Mouse (Mus musculus) frontal cortex, postnatal 36 days (tissue): ENCODE results near the gene Snapc2.

Source experiments
- DNase-seq, 2 experiments: peaks; one replicate each; pipeline ENCODE4 v3.0.0; 2022; ENCODE audit warnings: low spot score in 2 of 2

Snapc2 gene

DNA sequence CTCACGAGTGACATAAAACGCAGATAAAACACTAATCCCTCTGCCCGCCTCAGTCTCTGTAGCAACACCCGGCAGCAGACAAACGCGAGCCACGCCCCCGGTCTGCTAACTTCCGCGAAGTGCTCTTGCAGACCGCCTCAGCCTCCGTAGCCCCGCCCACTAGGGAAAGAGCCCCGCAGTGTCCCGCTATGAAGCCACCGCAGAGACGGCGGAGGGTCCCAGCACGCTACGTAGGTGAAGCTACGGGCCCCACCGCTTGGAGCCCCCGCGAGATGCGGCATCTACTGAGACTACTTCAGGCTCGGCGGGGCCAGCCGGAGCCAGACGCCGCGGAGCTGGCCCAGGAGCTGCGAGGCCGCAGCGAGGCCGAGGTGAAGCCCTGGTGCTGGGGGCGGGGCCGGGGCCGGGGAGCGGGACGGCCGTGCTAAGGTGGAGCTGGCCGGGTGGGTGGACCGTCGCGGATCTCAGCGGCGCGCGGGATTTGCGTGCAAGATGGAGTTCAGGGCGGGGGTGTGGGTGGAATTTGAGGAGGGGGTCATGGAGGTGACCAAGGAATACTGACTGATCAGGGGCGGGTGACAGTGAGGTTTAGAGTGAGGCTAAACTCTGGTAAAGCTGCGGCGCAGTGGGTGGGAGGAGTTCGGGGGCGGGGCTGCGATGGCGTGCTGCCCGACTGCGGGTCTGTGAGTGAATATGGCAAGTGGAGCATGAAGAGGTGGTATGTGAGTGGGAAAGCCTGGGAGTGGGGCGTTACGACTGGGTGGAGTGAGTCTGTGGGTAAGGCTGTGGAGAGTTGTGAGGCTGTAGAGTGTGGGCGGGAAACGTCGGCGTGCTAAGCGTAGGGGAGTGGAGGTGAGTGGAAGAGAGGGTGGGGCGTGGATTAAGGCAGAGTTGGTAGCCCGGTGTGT, at the start of gene Snapc2:
Snapc2 (plus strand) TSS at position 147 of the 908 bp plus-strand sequence.
- peak; percentile 95 to 96 for DNase-seq

DNA sequence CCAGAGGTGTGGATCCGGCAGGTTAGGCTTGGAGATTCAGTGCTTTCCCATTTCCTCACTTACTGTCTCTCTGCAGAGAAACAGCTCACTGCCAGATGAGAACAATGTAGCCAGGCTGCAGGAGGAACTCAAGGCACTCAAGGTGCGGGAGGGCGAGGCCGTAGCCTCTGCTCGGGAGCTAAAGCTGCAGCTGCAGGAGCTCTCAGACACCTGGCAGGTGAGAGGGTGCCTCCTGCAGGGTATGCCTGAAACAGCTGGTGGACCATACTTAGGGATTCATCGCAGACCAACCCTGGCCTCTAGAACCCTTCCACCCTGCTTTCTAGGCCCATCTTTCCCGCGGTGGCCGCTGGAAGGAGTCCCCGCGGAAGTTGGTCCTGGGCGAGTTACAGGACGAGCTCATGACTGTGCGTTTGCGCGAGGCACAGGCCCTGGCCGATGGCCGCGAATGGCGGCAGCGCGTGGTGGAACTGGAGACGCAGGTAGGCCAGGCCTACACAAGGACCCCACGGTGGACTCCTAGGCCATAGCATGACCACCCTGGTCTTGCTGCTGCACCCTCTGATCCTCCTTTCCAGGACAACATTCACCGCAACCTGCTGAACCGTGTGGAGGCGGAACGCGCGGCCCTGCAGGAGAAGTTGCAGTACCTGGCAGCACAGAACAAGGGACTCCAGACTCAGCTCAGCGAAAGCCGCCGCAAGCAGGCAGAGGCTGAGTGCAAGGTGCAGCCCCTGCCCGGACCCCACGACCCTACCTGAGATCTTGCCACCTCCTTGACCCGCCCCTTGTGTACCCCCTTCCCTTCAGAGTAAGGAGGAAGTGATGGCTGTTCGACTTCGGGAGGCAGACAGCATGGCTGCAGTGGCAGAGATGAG, 47.4 kb upstream of the Snapc2 start:
- DNase-seq, result no peak

DNA sequence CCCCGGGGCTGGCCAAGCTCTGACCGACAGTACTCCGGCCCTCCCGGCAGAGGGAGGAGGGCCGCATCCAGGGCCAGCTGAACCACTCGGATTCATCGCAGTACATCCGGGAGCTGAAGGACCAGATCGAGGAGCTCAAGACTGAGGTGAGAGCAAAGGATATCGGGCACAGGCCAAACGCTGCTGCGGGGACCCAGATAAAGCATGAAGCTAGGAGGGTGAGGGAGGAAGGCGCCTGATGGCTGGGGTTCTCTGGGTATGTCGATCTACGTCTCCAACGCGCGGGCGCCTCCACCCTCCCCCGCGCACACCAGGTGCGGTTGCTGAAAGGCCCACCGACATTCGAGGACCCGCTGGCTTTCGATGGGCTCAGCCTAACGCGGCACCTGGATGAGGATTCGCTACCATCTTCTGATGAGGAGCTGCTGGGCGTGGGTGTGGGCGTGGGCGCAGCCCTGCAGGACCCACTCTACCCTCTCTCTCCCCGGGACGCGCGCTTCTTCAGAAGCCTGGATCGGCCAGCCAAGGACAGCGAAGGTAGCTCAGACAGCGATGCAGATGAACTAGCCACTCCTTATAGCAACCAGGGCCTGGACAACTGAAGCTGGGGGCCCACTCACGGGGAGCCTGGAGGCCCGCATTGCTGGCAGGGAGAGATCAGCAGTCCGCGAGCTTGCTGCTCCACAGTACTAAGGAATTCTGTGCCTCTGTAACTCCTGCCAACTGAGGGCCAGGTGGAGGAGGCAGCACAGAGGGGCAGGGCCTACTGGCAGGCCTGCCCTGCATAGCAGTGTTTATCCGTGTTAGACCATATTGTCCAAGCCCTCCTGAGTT, 46.5 kb upstream of the Snapc2 start:
- peak in 1 of 2 experiments; percentile 35 for DNase-seq

DNA sequence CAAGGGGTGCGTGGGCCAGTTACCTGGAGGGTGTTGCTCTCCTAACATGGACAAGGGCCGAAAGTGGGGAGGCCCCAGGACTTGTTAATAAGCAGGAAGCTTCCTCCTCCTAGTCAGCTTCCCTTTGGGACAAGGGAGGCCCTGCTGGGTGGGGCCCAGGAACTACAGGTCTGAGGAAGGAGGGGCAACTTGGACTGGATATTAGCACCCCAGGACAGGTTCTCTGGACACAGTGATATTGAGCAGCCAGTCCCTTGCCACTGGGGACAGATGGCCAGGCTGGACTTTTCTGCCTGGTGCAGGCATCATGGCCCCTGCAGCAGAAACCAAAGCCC, 45.9 kb upstream of the Snapc2 start:
- DNase-seq, result no peak

DNA sequence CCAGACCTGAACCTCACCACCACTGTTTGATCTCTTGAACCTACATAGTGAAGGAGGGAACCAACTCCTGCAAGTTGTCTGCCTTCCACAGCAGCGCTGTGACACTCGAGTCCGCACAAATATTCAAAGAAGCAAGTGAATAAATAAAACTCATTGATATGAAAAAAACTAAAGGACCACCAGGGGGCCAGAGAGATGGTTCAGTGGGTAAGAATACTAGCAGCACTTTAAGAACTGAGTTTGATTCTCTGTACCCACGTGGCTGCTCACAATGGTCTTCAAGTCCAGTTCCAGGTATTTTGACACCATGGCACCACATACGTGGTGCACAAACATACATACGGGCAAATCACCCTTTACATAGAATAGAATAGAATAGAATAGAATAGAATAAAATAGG, 41.8 kb upstream of the Snapc2 start:
- DNase-seq, result no peak

DNA sequence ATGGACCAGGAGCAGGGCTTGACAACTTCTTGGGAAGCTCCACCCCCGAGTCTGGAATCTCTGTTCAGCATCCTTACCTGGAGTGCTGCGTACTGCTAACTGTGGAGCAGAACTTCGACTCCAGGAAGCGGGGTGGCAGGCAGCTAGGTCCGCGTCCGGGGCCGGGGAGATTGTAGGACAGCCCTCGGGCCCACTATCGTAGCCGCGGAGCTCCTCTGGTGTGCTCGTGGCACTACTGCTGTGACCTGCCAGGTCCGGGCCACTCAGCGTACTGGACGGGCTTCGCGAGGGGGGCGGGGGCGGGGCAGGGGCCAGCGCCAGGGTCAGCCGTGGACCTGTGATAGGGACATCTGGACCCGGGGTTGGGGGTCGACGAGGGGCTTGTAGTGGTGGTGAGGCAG, 40.1 kb upstream of the Snapc2 start:
- DNase-seq, result no peak

DNA sequence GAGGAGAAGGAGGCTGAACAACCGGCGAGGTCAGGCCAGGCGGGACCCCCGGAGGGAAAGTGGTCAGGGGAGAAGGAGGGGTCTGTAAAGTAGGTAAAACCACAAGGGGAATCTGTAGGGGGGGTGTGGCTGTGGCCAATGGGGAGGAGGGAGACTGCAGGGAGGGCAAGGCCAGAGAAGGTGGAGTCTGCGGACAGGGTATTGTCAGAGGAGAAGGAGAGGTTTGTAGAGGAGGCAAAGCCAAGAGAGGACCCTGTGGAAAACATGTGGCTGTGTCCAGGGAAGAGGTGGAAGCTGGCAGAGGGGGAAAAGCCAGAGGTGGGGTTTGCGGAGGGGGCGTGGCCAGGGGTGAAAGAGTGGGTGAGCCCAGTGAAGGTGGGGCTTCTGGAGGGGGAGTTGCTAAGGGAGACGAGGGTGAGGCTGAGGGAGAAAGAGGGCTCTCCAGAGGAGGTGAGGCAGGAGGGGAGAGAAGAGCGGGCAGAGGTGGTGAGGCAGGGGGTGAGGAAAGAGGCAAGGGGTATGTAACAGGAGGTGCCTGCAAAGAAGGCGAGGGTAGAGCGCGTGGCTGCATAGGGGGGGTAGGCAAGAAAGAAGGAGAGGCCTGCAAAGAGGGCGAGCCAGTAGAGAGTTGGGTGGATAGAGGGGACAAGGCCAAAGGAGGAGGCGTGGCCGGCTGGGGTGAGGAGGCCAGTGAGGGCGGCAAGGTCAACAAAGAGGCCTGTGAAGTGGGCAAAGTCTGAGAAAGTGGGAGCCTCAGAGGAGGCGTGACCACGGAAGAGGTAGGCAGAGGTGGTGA, 39.5 kb upstream of the Snapc2 start:
- no peak for DNase-seq

DNA sequence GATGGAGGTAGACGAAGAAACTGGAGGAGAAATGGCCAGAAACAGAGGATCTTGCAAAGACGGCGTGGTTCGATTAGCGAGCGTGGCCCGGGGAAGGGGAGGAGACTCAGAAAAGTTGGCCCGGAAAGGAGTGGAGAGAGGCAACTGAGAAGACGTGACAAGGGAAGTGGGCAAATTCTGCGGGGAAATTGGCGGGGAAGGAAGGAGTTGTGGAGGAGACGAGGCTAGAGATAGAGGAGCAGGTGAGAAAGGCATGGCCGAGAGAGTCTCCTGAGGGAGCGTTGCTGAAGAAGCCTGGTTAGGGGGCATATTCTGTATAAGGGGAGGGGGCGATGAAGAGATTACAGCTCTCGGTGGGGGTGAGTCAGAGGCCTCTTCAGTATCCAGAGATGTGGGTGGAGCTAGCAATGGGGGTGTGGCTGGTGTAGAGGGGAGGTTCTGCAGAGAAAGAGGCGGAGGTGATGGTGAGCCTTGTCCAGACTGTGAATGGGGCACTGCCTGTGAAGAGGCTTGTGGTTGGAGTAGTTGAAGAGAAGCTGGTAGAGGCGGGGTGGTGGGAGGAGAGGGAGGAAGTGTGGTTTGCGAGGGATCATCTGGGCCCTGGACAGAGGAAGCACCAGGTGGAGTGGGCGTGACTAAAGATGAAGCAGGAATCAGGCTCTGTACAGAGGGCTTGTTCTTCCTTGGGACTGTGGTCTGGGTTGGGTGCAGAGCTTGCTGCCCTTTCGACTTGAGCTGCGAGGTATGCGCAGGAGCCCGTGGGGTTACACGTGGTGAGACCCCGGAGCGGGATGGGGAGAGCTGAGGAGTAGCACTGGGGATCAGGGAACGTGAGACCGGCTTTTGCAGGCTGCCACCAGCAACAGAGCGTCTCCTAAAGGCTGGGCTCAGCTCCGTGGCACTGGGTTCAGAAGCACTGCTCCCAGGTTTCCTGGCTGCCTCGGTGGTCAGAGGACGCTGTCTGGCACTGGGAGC, 38.6 kb upstream of the Snapc2 start:
- DNase-seq, result no peak

DNA sequence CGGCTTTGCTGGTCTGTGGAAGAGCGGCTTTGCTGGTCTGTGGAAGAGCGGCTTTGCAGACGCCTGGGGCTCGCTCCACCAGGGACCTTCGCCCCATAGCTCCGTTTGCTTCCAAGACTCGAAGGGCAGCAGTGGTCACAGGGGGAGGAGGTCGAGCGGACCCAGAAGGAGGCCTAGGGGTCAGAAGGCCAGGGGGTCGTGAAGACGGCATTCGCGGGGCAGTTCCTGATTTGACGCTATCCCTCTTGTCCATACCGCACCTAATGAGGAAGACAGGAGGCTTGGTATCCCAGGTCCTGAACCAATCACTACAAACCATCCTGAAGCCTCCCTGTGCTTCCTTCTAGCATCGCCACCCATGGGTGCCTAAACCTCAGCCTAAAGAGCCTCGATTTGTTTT, 36.6 kb upstream of the Snapc2 start:
- DNase-seq, result peak in 1 of 2 experiments; percentile 28

DNA sequence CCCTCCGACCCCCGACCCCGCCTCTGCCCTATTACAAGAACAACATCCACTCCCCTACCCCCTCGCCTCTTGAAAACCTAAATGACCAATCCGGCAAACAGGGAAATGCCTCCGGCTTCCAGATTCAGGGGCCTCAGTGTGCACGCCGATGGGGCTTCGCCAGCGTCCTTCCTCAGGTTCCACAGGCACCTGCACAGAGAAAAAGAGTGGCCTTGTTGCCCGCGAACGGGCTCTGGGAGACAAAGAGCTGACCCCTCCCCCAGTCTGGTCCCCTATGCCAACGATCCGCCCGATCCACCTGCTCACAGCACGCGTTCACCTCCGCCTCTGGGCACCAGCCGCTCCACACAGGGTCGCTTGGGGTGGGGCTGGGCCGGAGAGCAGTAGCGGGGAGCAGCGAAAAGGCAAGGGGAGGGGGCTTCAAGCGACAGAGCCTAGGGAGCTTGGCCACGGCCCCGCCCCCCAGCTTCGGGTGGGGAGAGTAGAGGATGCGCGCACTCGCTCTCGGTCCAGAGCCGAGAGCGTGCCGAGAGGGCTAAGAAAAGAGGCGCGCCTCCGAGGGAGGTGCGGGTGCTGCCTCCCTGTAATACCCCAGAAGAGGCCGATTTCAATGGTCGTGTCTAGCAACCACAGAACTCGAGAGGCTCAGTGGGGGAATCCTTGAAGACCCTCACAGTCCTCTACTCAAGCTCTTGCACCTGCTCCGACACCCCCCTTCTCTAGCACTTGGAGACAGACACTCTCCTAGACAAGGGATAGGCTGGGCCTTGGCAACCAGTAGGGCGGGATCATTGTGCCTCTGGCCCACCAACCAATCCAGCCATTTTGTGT, 35.9 kb upstream of the Snapc2 start, which contains the start of gene Prr36:
Prr36 (minus strand) TSS at position 669 of the 831 bp plus-strand sequence.
- DNase-seq, result peak; percentile 64 to 67

DNA sequence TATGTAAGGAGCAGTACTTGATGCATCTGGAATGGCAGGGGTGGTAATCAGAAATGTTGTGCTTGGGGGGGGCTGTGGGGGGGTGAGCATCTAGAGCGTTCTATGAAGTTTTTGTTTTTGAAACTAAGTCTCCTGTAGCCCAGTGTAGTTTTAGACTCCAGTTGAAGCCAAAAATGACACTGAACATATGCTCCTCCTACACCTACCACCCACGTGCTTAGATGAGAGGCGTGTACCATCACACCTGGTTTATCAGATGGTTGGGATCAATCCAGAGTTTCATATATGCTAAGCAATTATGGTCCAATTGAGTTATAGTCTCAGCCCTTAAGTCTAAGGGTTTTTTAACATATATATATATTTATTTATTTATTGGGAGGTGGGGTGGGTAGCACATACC, 33.3 kb upstream of the Snapc2 start:
- peak in 1 of 2 experiments; percentile 43 for DNase-seq

DNA sequence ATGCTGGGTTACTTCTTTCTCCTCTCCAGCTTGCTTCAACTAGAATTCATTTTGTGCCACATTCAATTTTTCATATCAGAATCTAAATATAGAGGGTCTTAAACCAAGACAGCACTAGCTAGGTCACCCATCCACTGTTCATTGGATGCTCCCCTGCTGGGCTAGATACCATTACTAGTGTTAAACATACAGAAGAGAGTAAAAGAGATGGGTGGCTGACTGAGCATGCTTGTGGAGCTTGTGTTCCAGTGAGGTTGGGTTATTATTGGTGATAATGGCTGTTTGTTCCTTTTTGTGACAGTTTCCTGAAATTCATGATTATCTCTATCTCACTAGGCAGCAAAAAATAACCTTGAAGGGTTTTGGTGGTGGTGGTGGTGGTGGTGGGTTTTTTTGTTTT, 30.8 kb upstream of the Snapc2 start:
- no peak for DNase-seq

DNA sequence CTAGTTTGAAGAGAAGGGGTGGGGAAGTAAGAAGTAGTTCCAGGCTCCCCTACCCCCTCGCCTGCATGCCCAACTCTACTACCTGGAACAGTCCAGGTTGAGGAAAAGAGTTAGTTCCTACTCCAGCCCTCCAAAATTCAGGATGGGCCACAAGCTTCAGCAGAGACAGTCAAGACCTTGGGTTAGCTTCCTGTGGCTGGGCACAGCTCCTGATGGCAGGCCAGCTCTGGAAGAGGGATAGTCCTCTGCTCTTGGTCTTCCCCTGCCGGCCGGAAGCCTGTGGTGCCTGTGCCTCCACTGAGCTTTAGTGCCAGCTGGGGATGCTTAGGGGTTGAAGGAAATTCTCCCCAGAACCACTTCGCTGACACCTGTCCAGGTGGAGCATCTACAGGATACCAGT, 26.6 kb upstream of the Snapc2 start:
- no peak for DNase-seq

DNA sequence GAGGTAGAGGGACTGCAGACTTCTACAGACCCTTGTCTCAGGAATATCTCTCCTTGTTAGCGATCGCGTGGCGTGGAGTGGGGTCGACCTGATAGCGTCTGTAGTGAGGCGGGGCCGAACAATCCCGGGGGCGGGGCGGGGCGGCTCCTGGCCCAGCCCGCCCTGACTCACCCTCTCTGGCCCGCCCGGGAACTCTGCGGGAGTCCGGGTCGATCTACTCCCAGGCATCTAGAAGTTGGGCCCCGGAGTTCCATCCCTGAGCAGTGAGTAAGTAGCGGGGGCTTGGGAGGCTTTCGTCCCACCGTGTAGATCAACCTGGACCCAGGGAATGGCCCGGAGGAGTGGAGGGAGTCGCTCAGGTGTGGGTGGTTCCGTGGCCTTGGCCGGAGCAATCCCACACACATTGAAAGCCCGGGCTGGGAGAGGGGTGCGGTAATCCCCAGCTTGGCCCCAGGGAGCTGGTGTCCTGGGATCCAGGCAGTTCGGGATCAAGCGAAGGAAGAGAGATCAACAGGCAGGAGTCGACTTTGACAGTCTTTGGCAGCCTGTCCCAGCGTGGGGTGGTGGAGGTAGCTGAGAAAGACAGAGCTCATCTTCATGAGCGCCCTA, 26.0 kb upstream of the Snapc2 start, which contains the start of gene Lrrc8e:
Lrrc8e (plus strand) TSS at position 89 of the 609 bp plus-strand sequence.
- DNase-seq, result no peak

DNA sequence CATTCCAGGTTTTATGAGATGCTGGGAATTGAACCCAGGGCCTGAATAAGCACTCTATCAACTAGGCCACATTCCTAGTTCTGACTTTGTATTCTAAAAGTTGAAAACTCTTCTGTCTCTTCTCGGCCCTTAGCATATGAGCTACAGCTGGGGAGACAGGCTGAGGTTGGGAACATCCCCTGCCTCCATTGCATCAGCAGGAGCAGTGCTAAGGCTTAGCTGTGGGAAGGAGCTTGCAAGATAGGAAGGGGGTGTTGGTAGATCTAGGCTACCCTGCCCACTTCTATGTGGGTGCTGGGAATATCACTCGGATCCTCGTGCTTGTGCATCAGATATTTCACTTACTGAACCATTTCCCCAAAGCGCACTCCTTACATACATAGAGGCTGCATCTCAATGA, 25.0 kb upstream of the Snapc2 start:
- DNase-seq, result no peak

DNA sequence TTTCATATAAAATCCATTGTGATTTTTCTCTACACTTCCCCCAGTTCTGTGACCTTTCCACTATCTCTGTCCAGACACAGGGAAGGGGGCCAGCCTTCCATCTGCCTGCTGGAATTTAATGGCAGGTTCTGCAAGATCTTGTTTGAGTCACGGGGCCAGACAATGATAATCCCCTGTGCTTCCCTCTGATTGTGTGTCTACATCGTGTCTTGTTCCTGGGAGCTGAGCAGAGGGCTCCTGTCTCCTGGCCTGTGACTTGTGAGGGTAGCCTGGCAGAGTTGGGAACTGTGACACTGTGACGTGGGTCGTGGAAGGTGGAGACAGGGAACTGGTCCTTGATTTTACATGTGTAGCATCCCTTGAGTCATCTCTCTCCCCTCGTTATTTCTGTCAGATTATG, 23.1 kb upstream of the Snapc2 start:
- DNase-seq, result no peak

DNA sequence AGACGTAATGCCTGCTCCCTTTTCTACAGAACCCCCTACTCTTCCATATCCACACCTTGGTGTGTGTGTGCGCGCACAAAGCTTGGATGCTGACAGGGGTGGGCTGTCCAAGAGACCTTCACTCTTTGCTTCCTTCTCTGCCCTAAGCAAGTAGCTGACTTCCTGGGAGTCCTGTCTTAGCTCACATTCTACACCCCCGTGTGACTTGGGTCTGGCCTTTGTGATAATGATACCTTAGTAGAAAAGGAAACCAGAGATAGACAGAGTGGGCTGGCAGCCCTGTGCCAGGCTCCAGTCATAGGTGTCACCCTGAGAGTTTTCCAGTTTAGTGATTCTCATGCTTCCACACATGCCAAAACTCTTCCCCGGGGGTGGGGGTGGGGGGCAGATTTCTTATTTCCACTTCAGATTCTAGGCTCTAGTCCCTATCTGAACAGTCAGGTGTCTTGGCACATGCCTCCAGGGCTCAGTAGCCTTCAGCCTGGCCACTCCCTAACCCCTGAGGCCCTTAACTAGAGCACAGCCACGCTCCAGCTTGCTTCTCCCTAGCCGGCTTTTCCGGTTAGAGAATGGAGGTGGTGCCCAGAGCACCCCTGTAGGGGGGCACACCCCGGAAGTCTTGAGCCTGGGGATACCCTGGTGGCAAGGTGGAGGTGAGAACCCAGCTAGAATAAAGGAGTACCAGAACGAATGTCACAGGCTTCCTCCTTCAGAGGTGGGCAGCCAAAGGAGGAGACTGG, 22.1 kb upstream of the Snapc2 start:
- no peak for DNase-seq
